Mouse (Mus musculus) gastrocnemius, adult 2 months (tissue): ENCODE results near the gene Zfp600. TPM values are rescaled to one million over a fixed set of nuclear protein-coding genes. Genes with fewer than 3 reads are reported as not detected.
"Not testable (repeated sequence)": the region's sequence is repeated elsewhere in the genome, so short reads cannot be mapped to it uniquely, and the experiment has no call there.

Experiments
- DNase-seq: peaks from one replicate; pipeline ENCODE4 v3.0.0; 2022
- H3K27ac ChIP-seq: fragments of 200-600 bp; 2 replicates; pipeline ENCODE4 v1.8.1; 2022; ENCODE audit warnings: mild to moderate bottlenecking
- H3K4me3 ChIP-seq: fragments of 200-600 bp; 2 replicates; pipeline ENCODE4 v1.8.1; 2022; ENCODE audit warnings: mild to moderate bottlenecking, moderate library complexity
- intact Hi-C: fragments of 180-260 bp; cut with DNase I; formaldehyde crosslinking; loops from one replicate; pipeline ENCODE4 v1.15.1; 2025
- long read RNA-seq, 2 experiments: library from polyadenylated mRNA; stranded (forward); transcript quantifications; one replicate each; pipeline ENCODE4 v2.0.0; 2021
- total RNA-seq, 2 experiments: library from RNA; stranded (reverse); gene quantifications; 2 replicates each; pipeline ENCODE4 v1.2.3; 2021

Gene Zfp600
- not detected for total RNA-seq
- long read RNA-seq, experiment 1 = 0 reads
- long read RNA-seq, experiment 2 = 0 reads

GRCm38 (mm10) chr4:146156524-146156923 is at the start of gene Zfp600:
Gene Zfp600 (plus strand): TSS chr4:146156824.
- H3K27ac ChIP-seq, DNase-seq, H3K4me3 ChIP-seq, intact Hi-C loops: not testable (repeated sequence)

GRCm38 (mm10) chr4:146162893-146163292 is 6.3 kb downstream of the Zfp600 start:
- H3K27ac ChIP-seq, intact Hi-C loops, DNase-seq, H3K4me3 ChIP-seq: not testable (repeated sequence)

DNA sequence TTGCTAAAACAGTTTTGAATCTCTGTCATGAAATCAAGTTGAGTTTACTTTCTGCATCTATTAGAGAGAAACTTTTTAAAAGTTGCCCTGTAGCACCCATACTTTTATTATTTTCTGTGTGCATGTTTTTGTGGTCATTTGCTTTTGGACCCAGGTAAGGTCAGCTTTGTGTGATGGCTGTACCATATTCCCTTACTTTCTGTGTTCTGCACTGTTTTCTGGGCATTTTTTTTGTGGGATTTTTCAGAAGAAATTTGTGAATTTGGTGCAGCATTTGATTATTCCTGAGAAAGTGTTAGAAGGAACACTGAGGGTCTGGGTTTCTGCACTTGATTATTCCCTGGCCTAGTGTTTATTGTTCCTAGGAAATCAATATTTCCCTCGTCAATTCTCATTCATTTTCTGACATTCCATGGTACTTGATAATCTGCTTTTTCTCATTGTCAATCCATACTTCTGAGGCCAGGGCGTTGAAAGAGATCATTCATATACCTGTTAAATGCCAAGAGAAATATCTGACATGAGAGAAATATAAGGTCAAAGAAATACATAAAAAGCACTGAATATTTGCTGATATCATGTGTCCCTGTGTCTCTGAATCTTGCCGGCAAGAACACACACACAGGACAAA is 10.7 kb downstream of the Zfp600 start:
- intact Hi-C loops, DNase-seq, H3K27ac ChIP-seq, H3K4me3 ChIP-seq: not testable (repeated sequence)

GRCm38 (mm10) chr4:146167879-146168532 is 11.4 kb downstream of the Zfp600 start:
- H3K4me3 ChIP-seq, intact Hi-C loops, H3K27ac ChIP-seq: not testable (repeated sequence)
- peak; percentile 19 for DNase-seq

GRCm38 (mm10) chr4:146168730-146169215 is 12.1 kb downstream of the Zfp600 start:
- H3K4me3 ChIP-seq, H3K27ac ChIP-seq, DNase-seq, intact Hi-C loops: not testable (repeated sequence)

DNA sequence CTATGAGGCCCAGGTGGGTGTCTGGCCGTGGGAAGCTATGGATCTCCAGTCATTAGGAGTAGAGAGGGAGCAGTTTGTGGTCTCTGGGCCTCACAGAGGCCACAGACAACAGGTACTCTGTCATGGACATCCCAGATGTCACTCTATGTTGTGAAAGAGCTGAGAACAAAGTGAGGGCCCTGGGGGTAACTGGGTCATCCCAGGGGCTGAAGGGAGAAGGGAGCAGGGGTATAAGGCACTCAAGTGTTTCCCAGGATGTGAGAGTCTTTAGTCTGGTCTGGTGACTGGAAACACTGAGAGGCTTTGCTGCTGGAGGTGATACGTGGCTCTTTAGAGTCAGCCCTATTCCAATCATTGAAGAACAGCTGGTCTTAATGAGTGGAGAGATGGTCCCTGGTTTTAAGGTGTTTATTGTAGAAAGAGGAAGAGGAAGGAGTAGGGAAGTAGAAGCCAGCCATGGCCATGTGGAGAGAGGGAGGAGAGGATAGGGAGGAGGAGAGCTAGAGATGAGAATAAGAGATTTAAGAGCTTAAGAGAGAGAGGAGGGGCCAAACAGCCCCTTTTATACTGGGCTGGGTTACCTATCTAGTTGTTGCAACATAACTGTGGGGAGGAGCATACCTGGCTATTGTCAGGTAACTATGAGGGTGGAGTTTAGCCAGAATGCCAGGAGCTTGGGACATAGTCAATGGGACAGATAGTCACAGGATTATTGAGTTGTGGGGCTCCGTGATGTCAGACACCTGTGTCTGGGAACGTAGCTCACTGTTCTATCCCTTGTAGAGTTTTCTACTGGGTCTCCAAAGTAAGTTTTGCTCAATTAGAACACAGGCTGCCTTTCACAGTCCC is 17.0 kb downstream of the Zfp600 start:
- intact Hi-C loops, H3K27ac ChIP-seq: not testable (repeated sequence)
- peak; percentile 23 for DNase-seq

DNA sequence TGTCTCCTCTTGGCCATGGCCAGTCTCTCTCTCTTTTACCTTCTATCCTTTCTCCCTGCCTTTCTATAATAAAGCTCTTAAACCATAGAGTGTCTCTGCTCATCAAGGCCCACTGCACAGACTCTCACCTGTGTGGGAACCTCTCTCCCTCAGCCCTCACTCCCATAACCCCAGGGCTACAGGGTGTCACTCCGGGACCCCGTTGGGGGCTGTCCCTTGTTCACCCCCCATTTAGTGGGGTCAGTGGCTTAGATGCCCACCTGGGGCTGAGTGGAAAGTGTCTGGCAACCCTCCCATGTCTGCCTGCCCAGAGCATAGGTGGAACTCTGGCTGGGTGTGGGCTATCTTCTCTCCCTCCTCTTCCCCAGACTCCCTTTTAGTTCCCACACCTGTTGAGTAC is 47.7 kb downstream of the Zfp600 start:
- H3K27ac ChIP-seq, DNase-seq, intact Hi-C loops, H3K4me3 ChIP-seq: not testable (repeated sequence)

More for the DNA sequence above, 17.0 kb downstream of the Zfp600 start:
- H3K4me3 ChIP-seq = not testable (repeated sequence)

DNA sequence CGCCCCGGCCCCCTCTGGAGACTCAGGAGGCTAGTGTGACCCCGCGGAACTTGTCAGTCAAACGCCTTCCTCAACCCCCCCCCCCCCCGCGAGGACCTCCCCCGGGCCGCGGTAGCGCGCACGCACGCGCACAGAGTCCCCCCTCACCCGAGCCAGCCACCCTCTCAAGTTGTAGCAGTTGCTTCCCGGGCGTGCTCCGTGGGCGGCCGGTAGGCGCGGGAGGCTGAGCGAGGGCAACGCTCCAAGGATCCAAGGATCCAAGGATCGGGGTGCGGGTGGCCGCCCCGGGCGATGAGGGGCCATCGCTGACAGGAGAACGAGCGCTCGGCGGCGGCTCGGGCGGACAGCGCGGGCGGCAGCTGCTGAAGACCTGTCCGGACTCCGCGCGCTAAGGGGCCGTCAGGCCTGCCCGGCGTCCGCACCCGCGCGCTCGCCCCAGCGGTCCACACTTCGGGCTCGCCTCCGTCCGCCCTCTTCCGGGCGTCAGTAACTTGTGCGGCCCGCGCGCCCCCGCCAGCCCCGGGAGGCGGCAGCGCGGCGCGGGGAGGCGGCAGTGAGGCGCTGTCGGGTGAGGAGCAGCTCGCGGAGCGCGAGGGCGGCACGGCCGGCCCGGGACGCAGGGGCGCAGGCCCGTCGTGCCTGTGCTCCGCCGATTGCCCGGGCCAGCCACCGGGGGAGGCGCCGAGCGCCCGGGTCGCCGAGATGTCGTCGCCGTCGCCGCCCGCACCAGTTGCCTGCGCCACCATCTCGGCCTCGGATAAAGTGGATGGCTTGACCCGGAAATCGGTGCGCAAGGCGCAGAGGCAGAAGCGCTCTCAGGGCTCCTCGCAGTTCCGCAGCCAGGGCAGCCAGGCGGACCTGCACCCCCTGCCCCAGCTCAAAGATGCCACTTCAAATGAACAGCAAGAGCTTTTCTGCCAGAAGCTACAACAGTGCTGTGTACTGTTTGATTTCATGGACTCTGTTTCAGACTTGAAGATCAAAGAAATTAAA is 82.9 kb downstream of the Zfp600 start:
- intact Hi-C loops, DNase-seq, H3K4me3 ChIP-seq, H3K27ac ChIP-seq: not testable (repeated sequence)

DNA sequence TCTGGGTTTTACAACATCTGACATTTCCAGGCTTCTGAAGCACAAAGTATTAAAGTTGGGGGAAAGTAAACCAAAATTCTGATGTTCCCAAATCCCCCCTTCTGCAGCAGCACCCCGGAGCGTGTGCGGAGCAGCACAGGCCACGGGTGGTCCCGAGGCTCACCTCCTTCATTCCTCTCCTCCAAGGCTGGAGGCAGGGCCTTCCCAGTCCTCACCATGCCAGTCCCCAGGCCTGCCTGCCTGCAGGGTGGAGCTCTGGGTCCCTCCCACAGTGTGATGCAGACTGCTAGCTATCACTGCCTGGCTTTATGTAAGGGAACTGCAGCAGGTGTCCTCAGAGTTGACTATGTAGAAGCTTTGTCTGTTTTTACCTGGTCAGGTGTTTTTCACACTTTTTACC is 85.5 kb downstream of the Zfp600 start:
- intact Hi-C loops, H3K27ac ChIP-seq, H3K4me3 ChIP-seq: not testable (repeated sequence)
- DNase-seq = peak; percentile 11

Other genes with a start within 250 kb of the Zfp600 start
- not detected for gene Zfp987, start 59.5 kb upstream of the Zfp600 start, total RNA-seq